Mouse (Mus musculus) thymus, adult 2 months (tissue): ENCODE data around the gene Arhgap22.

ENCODE experiments used
- CTCF ChIP-seq: fragments of 200-500 bp; IDR thresholded peaks from 2 replicates; pipeline ENCODE4 v1.5.1; 2012; ENCODE audit warnings: mild to moderate bottlenecking, control low read depth, low read length, moderate library complexity, borderline replicate concordance; ENCODE audit not compliant: control insufficient read depth, poor library complexity, insufficient read depth; ENCODE audit errors: extremely low read depth
- POLR2A ChIP-seq: fragments of 200-500 bp; IDR thresholded peaks from 2 replicates; pipeline ENCODE4 v1.6.1; 2012; ENCODE audit warnings: mild to moderate bottlenecking, low read length, control low read depth, moderate library complexity; ENCODE audit not compliant: control insufficient read depth, poor library complexity, insufficient read depth; ENCODE audit errors: extremely low read depth

- TF ChIP-seq POLR2A (no peak), CTCF (no peak)
Observed at GRCm38 (mm10) chr14:33193762-33194161, 20.1 kb upstream of the Arhgap22 start.
